Mouse (Mus musculus): ENCODE measurements around the gene Hyls1. TPM values are rescaled to one million over a fixed set of nuclear protein-coding genes. Genes with fewer than 3 reads are reported as not detected.

Gene Hyls1
- polyA plus RNA-seq, 1 experiment: 4.8 TPM

- Histone ChIP-seq H3K4me1 (replicated peaks; ENCODE audit: control insufficient read depth, insufficient read depth, low read length) (0 out of 2 replicates have a peak, but pooled peaks cover 3% of the 10 kb centered on the region), H3K36me3 (ENCODE audit: control insufficient read depth, insufficient read depth, low read length) (no peaks in the 10 kb centered on the region), H3K27ac (ENCODE audit: control insufficient read depth, insufficient read depth, low read length) (no peak overlapping the region), H3K4me3 (ENCODE audit: control insufficient read depth, insufficient read depth, low read length) (no peak overlapping the region), H3K27me3 (ENCODE audit: control insufficient read depth, insufficient read depth, low read length) (no peaks in the 10 kb centered on the region)
- TF ChIP-seq POLR2A (IDR thresholded peaks at IDR 0.05; ENCODE audit: control insufficient read depth, extremely low read depth, insufficient read depth, low read length, poor library complexity) (no peak), CTCF (IDR thresholded peaks at IDR 0.05; ENCODE audit: borderline replicate concordance, control insufficient read depth, extremely low read depth, insufficient read depth, low read length, poor library complexity) (no peak)
- no peak for DNase-seq
- 86% methylated on average over 12 of the region's 12 CpGs for WGBS
These were observed 24.5 kb downstream of the Hyls1 start for GRCm38 (mm10) chr9:35545704-35546103.

- H3K4me3 ChIP-seq (ENCODE audit: control insufficient read depth, insufficient read depth, low read length): no peak overlapping the region
- no peak for TF ChIP-seq CTCF (IDR thresholded peaks at IDR 0.05; ENCODE audit: borderline replicate concordance, control insufficient read depth, extremely low read depth, insufficient read depth, low read length, poor library complexity)
- TF ChIP-seq POLR2A (IDR thresholded peaks at IDR 0.05; ENCODE audit: control insufficient read depth, extremely low read depth, insufficient read depth, low read length, poor library complexity): no peak
- H3K27me3 ChIP-seq (ENCODE audit: control insufficient read depth, insufficient read depth, low read length): no peaks in the 10 kb centered on the region
- no peaks in the 10 kb centered on the region for H3K36me3 ChIP-seq (ENCODE audit: control insufficient read depth, insufficient read depth, low read length)
- H3K4me1 ChIP-seq (replicated peaks; ENCODE audit: control insufficient read depth, insufficient read depth, low read length): 0 out of 2 replicates have a peak, but pooled peaks cover 3% of the 10 kb centered on the region
- no peak for DNase-seq
- 94% methylated on average over 2 of the region's 2 CpGs for WGBS
- no peak overlapping the region for H3K27ac ChIP-seq (ENCODE audit: control insufficient read depth, insufficient read depth, low read length)
These were observed 25.5 kb downstream of the Hyls1 start for GRCm38 (mm10) chr9:35544666-35545065.

- no peak for DNase-seq
- Histone ChIP-seq H3K4me1 (replicated peaks; ENCODE audit: control insufficient read depth, insufficient read depth, low read length) (0 out of 2 replicates have a peak, but pooled peaks cover 3% of the 10 kb centered on the region), H3K36me3 (ENCODE audit: control insufficient read depth, insufficient read depth, low read length) (no peaks in the 10 kb centered on the region), H3K27ac (ENCODE audit: control insufficient read depth, insufficient read depth, low read length) (no peak overlapping the region), H3K27me3 (ENCODE audit: control insufficient read depth, insufficient read depth, low read length) (no peaks in the 10 kb centered on the region), H3K4me3 (ENCODE audit: control insufficient read depth, insufficient read depth, low read length) (no peak overlapping the region)
- no peak for TF ChIP-seq CTCF (IDR thresholded peaks at IDR 0.05; ENCODE audit: borderline replicate concordance, control insufficient read depth, extremely low read depth, insufficient read depth, low read length, poor library complexity)
- WGBS: 77% methylated on average over 14 of the region's 14 CpGs
These were observed 26.9 kb downstream of the Hyls1 start for GRCm38 (mm10) chr9:35543099-35543860.

- 83% methylated on average over 6 of the region's 6 CpGs for WGBS
- H3K4me3 ChIP-seq (ENCODE audit: control insufficient read depth, insufficient read depth, low read length): no peak overlapping the region
These were observed 28.3 kb downstream of the Hyls1 start for GRCm38 (mm10) chr9:35541941-35542340.

GRCm38 (mm10) chr9:35541488-35541887 is 28.7 kb downstream of the Hyls1 start:
- H3K4me1 ChIP-seq (replicated peaks; ENCODE audit: control insufficient read depth, insufficient read depth, low read length): no peaks in the 10 kb centered on the region
- no peak for TF ChIP-seq POLR2A (IDR thresholded peaks at IDR 0.05; ENCODE audit: control insufficient read depth, extremely low read depth, insufficient read depth, low read length, poor library complexity)
- TF ChIP-seq CTCF (IDR thresholded peaks at IDR 0.05; ENCODE audit: borderline replicate concordance, control insufficient read depth, extremely low read depth, insufficient read depth, low read length, poor library complexity): no peak
- H3K4me3 ChIP-seq (ENCODE audit: control insufficient read depth, insufficient read depth, low read length): no peak overlapping the region
- DNase-seq: peak; percentile 75
- no peaks in the 10 kb centered on the region for H3K36me3 ChIP-seq (ENCODE audit: control insufficient read depth, insufficient read depth, low read length)
- no peaks in the 10 kb centered on the region for H3K27me3 ChIP-seq (ENCODE audit: control insufficient read depth, insufficient read depth, low read length)
- 15% methylated on average over 6 of the region's 6 CpGs for WGBS
- H3K27ac ChIP-seq (ENCODE audit: control insufficient read depth, insufficient read depth, low read length): no peak overlapping the region

More at GRCm38 (mm10) chr9:35541941-35542340, 28.3 kb downstream of the Hyls1 start:
- no peak for TF ChIP-seq CTCF (IDR thresholded peaks at IDR 0.05; ENCODE audit: borderline replicate concordance, control insufficient read depth, extremely low read depth, insufficient read depth, low read length, poor library complexity)
- TF ChIP-seq POLR2A (IDR thresholded peaks at IDR 0.05; ENCODE audit: control insufficient read depth, extremely low read depth, insufficient read depth, low read length, poor library complexity): no peak
- DNase-seq: no peak
- no peaks in the 10 kb centered on the region for H3K27me3 ChIP-seq (ENCODE audit: control insufficient read depth, insufficient read depth, low read length)
- no peaks in the 10 kb centered on the region for H3K36me3 ChIP-seq (ENCODE audit: control insufficient read depth, insufficient read depth, low read length)
- 0 out of 2 replicates have a peak, but pooled peaks cover 2% of the 10 kb centered on the region for H3K4me1 ChIP-seq (replicated peaks; ENCODE audit: control insufficient read depth, insufficient read depth, low read length)
- H3K27ac ChIP-seq (ENCODE audit: control insufficient read depth, insufficient read depth, low read length): no peak overlapping the region

- DNase-seq: no peak
- Histone ChIP-seq H3K36me3 (ENCODE audit: control insufficient read depth, insufficient read depth, low read length) (no peaks in the 10 kb centered on the region), H3K27me3 (ENCODE audit: control insufficient read depth, insufficient read depth, low read length) (no peaks in the 10 kb centered on the region), H3K4me1 (replicated peaks; ENCODE audit: control insufficient read depth, insufficient read depth, low read length) (no peaks in the 10 kb centered on the region), H3K27ac (ENCODE audit: control insufficient read depth, insufficient read depth, low read length) (no peak overlapping the region), H3K4me3 (ENCODE audit: control insufficient read depth, insufficient read depth, low read length) (no peak overlapping the region)
- TF ChIP-seq POLR2A (IDR thresholded peaks at IDR 0.05; ENCODE audit: control insufficient read depth, extremely low read depth, insufficient read depth, low read length, poor library complexity) (no peak), CTCF (IDR thresholded peaks at IDR 0.05; ENCODE audit: borderline replicate concordance, control insufficient read depth, extremely low read depth, insufficient read depth, low read length, poor library complexity) (no peak)
- WGBS: 91% methylated on average over 5 of the region's 5 CpGs
These were observed 29.2 kb downstream of the Hyls1 start for GRCm38 (mm10) chr9:35541024-35541423.
